Mouse (Mus musculus): ENCODE data around the gene Ptp4a2. TPM values are rescaled to one million over a fixed set of nuclear protein-coding genes. Genes with fewer than 3 reads are reported as not detected.
"Not testable (repeated sequence)": the region's sequence is repeated elsewhere in the genome, so short reads cannot be mapped to it uniquely, and the experiment has no call there.

The Ptp4a2 gene
- polyA plus RNA-seq, 1 experiment from 2014 or later: 332 TPM

DNA sequence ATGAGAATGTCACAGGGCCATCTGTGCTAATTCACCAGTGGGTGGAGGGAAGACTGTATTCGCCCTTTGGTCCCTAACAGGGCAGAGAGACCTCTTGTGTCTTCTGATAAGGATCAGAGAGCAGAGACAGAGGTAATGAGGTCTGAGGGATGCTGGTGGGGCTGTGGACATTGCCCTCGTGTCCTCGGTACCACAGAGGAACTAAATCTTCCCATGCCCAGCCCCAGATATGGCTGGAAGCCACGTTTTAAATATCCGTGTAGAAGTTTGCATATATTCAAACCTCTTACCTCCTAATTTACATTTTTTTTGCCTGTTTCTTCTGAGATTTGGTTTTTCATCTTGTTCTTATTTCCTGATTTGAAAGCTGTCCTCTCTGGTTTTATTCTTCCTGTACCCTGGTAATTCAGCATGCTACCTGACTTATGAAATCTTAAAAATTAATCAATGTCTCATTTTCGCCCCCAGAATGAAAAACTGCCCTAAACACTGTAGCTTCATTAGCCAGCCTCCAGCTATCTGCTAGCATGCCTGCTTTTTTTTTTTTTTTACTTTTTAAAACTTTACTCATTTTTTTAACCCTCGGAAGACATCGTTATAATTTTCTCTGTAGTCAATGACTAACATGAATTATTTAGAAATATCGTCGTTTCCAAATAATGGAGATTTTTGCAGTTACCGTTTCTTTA is 67.1 kb downstream of the Ptp4a2 start:
- Histone ChIP-seq H3K4me1 (peaks cover 39% of the 10 kb centered on the region), H3K9ac (peak overlapping the region; percentile 21; the same call in 1 of the 2 replicates), H3K9me3 (no peaks in the 10 kb centered on the region), H3K4me3 (peak overlapping the region; percentile 28), H3K36me3 (no peaks in the 10 kb centered on the region), H3K4me2 (replicated peaks) (peak overlapping the region; percentile 50), H3K27ac (peak overlapping the region; percentile 78; the same call in 1 of the 2 replicates), H3K27me3 (no peaks in the 10 kb centered on the region)
- no peak for ATAC-seq (ENCODE audit: insufficient number of reproducible peaks, insufficient read depth, low FRiP score, low TSS enrichment)
- WGBS: 57% methylated on average over 11 of the region's 11 CpGs

DNA sequence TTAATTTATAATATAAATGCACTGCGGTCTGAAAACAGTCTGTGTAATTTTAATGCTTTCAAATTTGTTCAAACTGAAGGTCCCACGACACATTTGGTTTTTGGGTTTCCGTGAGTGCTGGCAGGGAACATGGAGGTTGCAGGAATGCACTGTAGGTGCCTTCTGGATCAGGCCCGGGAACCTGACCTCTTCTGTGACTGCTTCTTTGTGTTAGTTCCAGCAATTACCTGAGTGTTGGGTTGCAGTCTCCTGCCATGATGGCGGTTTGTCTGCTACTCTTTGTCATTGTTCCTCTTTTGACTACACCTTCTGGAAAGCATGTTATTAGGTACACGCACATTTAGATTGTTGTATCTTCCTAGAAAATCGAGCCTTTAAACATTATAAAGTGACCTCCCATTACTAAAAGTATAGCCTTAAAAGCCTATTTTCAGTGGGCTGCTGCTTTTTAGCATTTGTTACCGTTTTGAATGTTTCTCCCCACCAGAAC is 67.7 kb downstream of the Ptp4a2 start:
- no peaks in the 10 kb centered on the region for H3K9me3 ChIP-seq
- 0 out of 2 replicates have a peak overlapping the region, but pooled peaks have one; percentile 14 for H3K27ac ChIP-seq
- no peak overlapping the region for H3K9ac ChIP-seq
- WGBS: 42% methylated on average over 8 of the region's 8 CpGs
- H3K36me3 ChIP-seq: no peaks in the 10 kb centered on the region
- H3K4me2 ChIP-seq (replicated peaks): no peak overlapping the region
- H3K4me1 ChIP-seq: peaks cover 41% of the 10 kb centered on the region
- ATAC-seq (ENCODE audit: insufficient number of reproducible peaks, insufficient read depth, low FRiP score, low TSS enrichment): no peak
- no peaks in the 10 kb centered on the region for H3K27me3 ChIP-seq
- no peak overlapping the region for H3K4me3 ChIP-seq

DNA sequence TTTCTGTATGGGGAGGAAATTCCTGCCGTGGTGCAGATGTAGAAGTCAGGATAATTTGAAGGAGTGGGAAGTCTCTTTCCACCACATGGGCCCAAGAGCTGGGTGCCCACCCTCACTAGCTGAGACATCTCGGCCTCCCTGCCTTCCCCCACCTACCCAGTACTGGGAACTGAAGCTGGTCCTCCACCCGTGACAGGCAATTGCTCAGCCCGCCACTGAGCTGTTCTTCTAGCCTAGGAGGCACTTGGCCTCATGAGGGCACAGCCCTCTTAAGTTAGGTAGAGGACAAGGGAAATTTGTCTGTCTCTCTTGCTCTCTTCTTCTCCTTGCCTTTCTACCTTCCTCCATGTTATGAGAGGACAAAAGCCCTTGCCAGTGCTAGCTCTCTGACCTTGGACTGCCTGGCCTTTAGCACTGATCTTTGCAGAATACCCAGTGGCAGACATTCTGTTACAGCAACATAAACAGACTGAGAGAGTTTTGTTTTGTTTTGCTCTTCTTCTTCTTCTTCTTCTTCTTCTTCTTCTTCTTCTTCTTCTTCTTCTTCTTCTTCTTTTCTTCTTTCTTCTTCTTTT is 68.3 kb downstream of the Ptp4a2 start:
- Histone ChIP-seq H3K4me3 (no peak overlapping the region), H3K9me3 (no peaks in the 10 kb centered on the region), H3K27me3 (no peaks in the 10 kb centered on the region), H3K27ac (0 out of 2 replicates have a peak overlapping the region, but pooled peaks have one; percentile 14), H3K9ac (no peak overlapping the region), H3K4me2 (replicated peaks) (no peak overlapping the region), H3K4me1 (peaks cover 41% of the 10 kb centered on the region), H3K36me3 (no peaks in the 10 kb centered on the region)
- WGBS: 47% methylated on average over 4 of the region's 4 CpGs
- ATAC-seq (ENCODE audit: insufficient number of reproducible peaks, insufficient read depth, low FRiP score, low TSS enrichment): no peak

DNA sequence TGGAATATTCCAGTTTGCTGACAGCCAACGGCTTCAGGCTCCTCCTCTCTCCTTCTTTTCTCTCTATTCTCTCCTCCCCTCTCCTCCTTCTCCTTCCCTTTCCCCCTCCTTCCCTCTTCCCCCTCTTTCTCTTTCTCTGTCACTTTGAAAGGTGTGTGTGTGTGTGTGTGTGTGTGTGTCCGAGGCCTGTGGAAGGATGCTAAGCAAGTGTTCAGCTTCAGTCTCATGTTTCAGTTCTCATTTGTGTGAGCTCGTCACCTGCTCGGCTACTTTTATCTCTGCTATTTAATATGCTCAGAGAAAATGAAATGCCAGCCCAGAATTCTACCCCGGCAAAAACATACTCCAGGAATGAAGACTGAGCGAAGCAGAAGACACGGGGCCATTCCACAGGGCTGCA is 69.6 kb downstream of the Ptp4a2 start:
- H3K9me3 ChIP-seq: no peaks in the 10 kb centered on the region
- no peaks in the 10 kb centered on the region for H3K27me3 ChIP-seq
- H3K27ac ChIP-seq: no peak overlapping the region
- H3K36me3 ChIP-seq: no peaks in the 10 kb centered on the region
- ATAC-seq (ENCODE audit: insufficient number of reproducible peaks, insufficient read depth, low FRiP score, low TSS enrichment): no peak
- 69% methylated on average over 7 of the region's 7 CpGs for WGBS
- H3K4me3 ChIP-seq: no peak overlapping the region
- H3K4me1 ChIP-seq: peaks cover 41% of the 10 kb centered on the region
- H3K9ac ChIP-seq: no peak overlapping the region
- no peak overlapping the region for H3K4me2 ChIP-seq (replicated peaks)

DNA sequence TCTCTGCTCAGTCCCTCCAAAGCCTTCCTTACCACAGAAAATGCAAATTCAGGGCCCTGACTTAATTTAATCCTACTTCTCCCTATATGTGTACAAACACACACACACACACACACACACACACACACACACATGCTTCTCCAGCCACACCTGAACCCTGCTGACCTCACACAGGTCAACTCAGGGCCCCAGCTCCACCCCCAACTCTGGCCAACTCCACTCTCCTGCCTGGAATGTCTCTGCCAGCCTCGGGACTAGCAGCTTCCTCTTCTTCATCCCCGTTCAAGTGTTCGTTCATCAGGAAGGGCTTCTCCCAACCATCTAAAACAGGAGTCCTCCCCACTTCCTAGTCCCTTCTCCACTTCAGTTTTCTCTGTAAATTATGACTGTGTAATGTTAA is 70.6 kb downstream of the Ptp4a2 start:
- Histone ChIP-seq H3K4me2 (replicated peaks) (no peak overlapping the region), H3K9ac (no peak overlapping the region), H3K27ac (0 out of 2 replicates have a peak overlapping the region, but pooled peaks have one; percentile 17), H3K27me3 (no peaks in the 10 kb centered on the region), H3K36me3 (no peaks in the 10 kb centered on the region), H3K4me1 (peaks cover 40% of the 10 kb centered on the region), H3K9me3 (no peaks in the 10 kb centered on the region), H3K4me3 (no peak overlapping the region)
- ATAC-seq (ENCODE audit: insufficient number of reproducible peaks, insufficient read depth, low FRiP score, low TSS enrichment): no peak
- WGBS: 14% methylated on average over 3 of the region's 3 CpGs

DNA sequence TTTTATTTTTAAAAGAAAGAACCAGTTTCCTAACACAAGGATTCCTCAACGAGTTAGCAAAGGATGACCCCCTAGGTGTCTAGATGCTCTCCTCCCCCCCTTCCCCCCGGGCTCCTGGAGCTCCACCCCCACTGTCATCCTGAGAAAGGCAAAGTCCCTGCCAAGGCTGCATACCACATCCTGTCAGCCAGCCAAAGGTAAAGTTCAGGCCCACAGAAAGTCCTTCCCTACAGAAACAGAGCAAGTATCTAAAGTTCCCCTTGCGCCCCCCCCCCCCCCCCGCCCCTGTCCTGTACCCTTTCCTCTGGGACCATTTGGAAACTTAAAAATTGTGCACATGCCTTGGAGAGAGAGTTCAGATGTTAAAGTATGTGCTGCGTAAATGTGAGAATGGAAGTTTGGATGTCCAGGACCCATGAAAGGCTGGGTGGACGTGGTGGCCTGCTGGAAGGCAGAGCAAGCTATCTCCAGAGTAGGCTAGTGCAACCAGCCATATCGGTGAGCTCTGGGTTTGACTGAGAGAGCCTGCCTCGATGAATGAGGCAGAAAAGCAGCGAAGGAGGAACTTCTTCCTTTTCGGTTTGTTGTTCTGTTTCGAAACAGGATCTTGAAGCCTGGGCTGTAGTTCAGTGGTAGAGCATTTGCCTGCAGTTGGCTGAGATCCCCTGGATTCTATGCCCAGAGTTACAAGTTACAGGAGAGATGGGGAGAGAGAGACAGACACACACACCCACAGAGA is 71.7 kb downstream of the Ptp4a2 start:
- Histone ChIP-seq H3K9ac (peak overlapping the region; percentile 33; the same call in 1 of the 2 replicates), H3K4me1 (peaks cover 29% of the 10 kb centered on the region), H3K4me3 (0 out of 2 replicates have a peak overlapping the region, but pooled peaks have one; percentile 14), H3K27ac (peak overlapping the region; percentile 76), H3K9me3 (no peaks in the 10 kb centered on the region), H3K36me3 (no peaks in the 10 kb centered on the region), H3K4me2 (replicated peaks) (peak overlapping the region; percentile 34), H3K27me3 (no peaks in the 10 kb centered on the region)
- 0 out of 2 replicates have a peak, but pooled peaks have one; percentile 49 for ATAC-seq (ENCODE audit: insufficient number of reproducible peaks, insufficient read depth, low FRiP score, low TSS enrichment)
- WGBS: 20% methylated on average over 11 of the region's 11 CpGs

DNA sequence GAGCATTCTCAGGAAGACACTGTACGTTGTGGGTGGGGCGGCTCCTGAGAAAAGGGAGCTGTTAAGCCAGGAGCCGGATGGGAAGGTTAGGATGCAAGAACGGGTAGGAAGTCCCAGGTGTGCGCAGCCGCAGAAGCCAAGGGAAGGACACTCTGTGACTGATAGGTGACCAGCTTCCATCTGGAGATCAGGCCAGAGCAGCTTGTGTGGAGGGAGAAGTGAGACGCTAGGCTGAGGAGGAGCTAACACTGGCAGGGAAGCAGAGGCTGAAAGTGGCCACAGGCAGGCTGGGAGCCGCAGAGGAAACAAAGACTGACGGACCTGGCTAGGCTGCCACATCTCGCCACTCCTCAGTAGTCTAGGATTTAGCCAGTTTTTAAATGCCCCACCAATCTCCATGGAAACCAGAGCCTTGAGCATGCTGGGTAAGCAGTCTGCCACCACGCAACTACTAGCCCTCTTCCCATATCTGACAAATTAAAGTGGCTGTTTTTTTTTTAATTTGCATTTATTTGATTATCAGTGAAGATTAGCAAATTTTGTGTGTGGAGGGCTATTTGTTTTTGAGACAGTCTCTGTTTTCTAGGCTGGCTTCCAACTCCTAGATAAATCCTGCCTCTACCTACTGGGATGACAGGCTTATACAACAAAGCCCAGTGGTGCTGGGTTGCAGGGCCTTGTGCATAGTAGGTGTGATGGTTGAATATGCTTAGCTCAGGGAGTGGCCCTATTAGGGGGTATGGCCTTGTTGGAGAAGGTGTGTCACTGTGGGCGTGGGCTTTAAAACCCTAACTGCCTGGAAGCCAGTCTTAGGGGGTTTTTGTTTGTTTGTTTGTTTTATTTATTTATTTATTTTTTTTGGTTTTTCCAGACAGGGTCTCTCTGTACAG is 73.3 kb downstream of the Ptp4a2 start:
- no peak for ATAC-seq (ENCODE audit: insufficient number of reproducible peaks, insufficient read depth, low FRiP score, low TSS enrichment)
- H3K4me1 ChIP-seq: peaks cover 21% of the 10 kb centered on the region
- no peak overlapping the region for H3K27ac ChIP-seq
- H3K36me3 ChIP-seq: no peaks in the 10 kb centered on the region
- H3K27me3 ChIP-seq: no peaks in the 10 kb centered on the region
- H3K9me3 ChIP-seq: no peaks in the 10 kb centered on the region
- WGBS: 67% methylated on average over 12 of the region's 12 CpGs
- H3K9ac ChIP-seq: no peak overlapping the region
- H3K4me2 ChIP-seq (replicated peaks): no peak overlapping the region
- no peak overlapping the region for H3K4me3 ChIP-seq

DNA sequence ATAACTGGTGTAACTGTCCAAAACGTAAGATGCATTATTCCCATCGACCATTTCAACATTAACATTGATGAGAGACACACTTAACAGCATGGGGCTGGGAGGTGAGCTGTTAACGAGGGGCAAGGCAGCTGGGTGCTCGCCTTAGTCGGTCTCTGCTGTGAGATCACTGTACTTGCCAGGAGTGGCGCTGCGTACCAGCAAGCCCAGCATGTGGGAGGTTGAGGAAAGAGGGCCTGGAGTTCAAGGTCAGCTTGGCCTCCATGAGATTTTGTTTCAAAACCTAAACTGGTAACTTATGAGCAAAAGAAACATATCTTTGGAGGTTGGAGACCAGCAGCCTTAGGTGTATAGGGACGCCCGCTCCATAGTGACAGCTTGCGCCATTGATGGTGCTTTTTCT is 78.6 kb downstream of the Ptp4a2 start:
- Histone ChIP-seq H3K4me3 (no peak overlapping the region), H3K9ac (no peak overlapping the region), H3K27ac (no peak overlapping the region), H3K4me2 (replicated peaks) (no peak overlapping the region), H3K4me1 (no peaks in the 10 kb centered on the region), H3K9me3 (no peaks in the 10 kb centered on the region), H3K36me3 (no peaks in the 10 kb centered on the region), H3K27me3 (no peaks in the 10 kb centered on the region)
- no peak for ATAC-seq (ENCODE audit: insufficient number of reproducible peaks, insufficient read depth, low FRiP score, low TSS enrichment)
- 83% methylated on average over 10 of the region's 10 CpGs for WGBS

DNA sequence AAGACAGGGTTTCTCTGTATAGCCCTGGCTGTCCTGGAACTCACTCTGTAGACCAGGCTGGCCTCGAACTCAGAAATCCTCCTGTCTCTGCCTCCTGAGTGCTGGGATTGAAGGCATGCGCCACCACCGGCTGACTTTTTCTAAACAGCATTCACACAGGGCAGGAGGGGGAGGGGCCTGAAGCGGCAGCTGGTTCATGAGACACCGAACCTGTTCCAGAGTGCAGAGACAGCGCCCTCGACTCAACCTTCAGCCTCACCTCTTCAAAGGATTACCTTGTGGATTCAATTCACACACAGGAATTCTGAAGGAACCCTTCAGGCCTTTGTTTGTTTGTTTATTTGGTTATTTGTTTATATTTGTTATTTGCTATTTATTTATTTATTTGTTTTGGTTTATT is 79.1 kb downstream of the Ptp4a2 start:
- no peak overlapping the region for H3K9ac ChIP-seq
- H3K36me3 ChIP-seq: no peaks in the 10 kb centered on the region
- WGBS: 82% methylated on average over 7 of the region's 7 CpGs
- ATAC-seq (ENCODE audit: insufficient number of reproducible peaks, insufficient read depth, low FRiP score, low TSS enrichment): no peak
- H3K27ac ChIP-seq: no peak overlapping the region
- H3K4me3 ChIP-seq: no peak overlapping the region
- no peaks in the 10 kb centered on the region for H3K4me1 ChIP-seq
- H3K9me3 ChIP-seq: no peaks in the 10 kb centered on the region
- H3K27me3 ChIP-seq: no peaks in the 10 kb centered on the region
- H3K4me2 ChIP-seq (replicated peaks): no peak overlapping the region

DNA sequence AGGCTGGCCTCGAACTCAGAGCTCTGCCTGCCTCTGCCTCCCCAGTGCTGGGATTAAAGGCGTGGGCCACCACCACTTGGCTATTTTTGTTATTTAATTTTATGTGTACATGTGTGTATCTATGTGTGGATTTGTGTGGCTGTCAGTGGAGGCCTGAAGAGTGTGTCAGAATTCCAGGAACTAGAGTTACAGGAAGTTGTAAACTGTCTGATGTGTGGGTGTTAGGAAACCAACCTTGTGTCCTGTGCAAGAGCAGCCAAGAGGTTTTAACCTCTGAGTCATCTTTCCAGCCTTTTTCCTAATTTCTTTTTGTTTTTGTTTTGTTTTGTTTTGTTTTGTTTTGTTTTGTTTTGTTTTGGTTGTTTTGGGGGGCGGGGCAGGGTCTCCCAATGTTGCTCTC is 83.8 kb downstream of the Ptp4a2 start:
- no peak overlapping the region for H3K9ac ChIP-seq
- H3K9me3 ChIP-seq: no peaks in the 10 kb centered on the region
- 90% methylated on average over 3 of the region's 3 CpGs for WGBS
- H3K4me1 ChIP-seq: no peaks in the 10 kb centered on the region
- H3K27ac ChIP-seq: no peak overlapping the region
- no peaks in the 10 kb centered on the region for H3K36me3 ChIP-seq
- no peak overlapping the region for H3K4me3 ChIP-seq
- no peak overlapping the region for H3K4me2 ChIP-seq (replicated peaks)
- ATAC-seq (ENCODE audit: insufficient number of reproducible peaks, insufficient read depth, low FRiP score, low TSS enrichment): no peak
- H3K27me3 ChIP-seq: no peaks in the 10 kb centered on the region

DNA sequence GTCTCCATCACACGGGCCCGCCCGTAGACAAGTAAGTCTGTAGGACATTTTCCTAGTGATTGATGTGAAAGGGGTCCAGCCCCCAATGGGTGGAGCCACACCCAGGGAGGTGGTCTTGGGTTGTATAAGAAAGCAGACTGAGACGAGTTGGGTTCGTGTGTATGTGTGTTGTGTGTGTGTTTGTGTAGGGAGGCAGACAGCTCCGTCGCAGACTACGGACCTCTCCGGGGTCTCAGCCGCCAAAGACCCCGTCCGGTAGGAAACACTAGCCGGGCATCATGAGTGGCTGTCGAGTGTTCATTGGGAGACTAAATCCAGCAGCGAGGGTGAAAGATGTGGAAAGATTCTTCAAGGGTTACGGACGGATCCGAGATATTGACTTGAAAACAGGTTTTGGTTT is 87.8 kb downstream of the Ptp4a2 start:
- not testable (repeated sequence) for H3K4me1 ChIP-seq; H3K4me3 ChIP-seq; H3K27me3 ChIP-seq; ATAC-seq (ENCODE audit: insufficient number of reproducible peaks, insufficient read depth, low FRiP score, low TSS enrichment); H3K27ac ChIP-seq; H3K36me3 ChIP-seq; H3K9me3 ChIP-seq; H3K4me2 ChIP-seq (replicated peaks); H3K9ac ChIP-seq
- WGBS: 94% methylated on average over 18 of the region's 18 CpGs
